Mouse (Mus musculus) hindbrain, postnatal 0 days (tissue): Measurements from ENCODE around the gene Ltb. TPM values are rescaled to one million over a fixed set of nuclear protein-coding genes. Genes with fewer than 3 reads are reported as not detected.

Experiments used
- ATAC-seq: fragments of 200-750 bp; cut with Nextera tagmentation; 2 replicates; pipeline ENCODE4 v1.8.0; 2017; ENCODE audit warnings: mild to moderate bottlenecking, moderate TSS enrichment, moderate library complexity
- DNase-seq: peaks from one replicate; pipeline ENCODE4 v3.0.0-alpha.2; 2015; ENCODE audit warnings: low spot score
- H3K27ac ChIP-seq: fragments of 300-500 bp; sonication (generic); 2 replicates; pipeline ENCODE4 v1.5.1; 2014; ENCODE audit warnings: mild to moderate bottlenecking
- H3K27me3 ChIP-seq: fragments of 300-500 bp; sonication (generic); 2 replicates; pipeline ENCODE4 v1.6.1; 2014; ENCODE audit warnings: low read length, mixed read lengths; ENCODE audit not compliant: insufficient read depth
- H3K36me3 ChIP-seq: fragments of 300-500 bp; sonication (generic); 2 replicates; pipeline ENCODE4 v1.6.1; 2014; ENCODE audit warnings: low read length, mixed read lengths; ENCODE audit not compliant: insufficient read depth
- H3K4me1 ChIP-seq: fragments of 300-500 bp; sonication (generic); 2 replicates; pipeline ENCODE4 v1.6.1; 2014; ENCODE audit warnings: antibody characterized with exemption, low read length, mixed read lengths; ENCODE audit not compliant: insufficient read depth
- H3K4me2 ChIP-seq: fragments of 300-500 bp; sonication (generic); 2 replicates; pipeline ENCODE4 v1.6.1; 2014; ENCODE audit warnings: low read depth, mild to moderate bottlenecking, low read length, moderate library complexity, mixed read lengths
- H3K4me3 ChIP-seq: fragments of 300-500 bp; sonication (generic); 2 replicates; pipeline ENCODE4 v1.5.1; 2014; ENCODE audit warnings: low read length
- H3K9ac ChIP-seq: fragments of 300-500 bp; sonication (generic); replicated peaks from 2 replicates; pipeline ENCODE4 v1.6.1; 2014; ENCODE audit warnings: mild to moderate bottlenecking, low read length, moderate library complexity, mixed read lengths
- H3K9me3 ChIP-seq: fragments of 300-500 bp; sonication (generic); 2 replicates; pipeline ENCODE4 v1.6.1; 2016; ENCODE audit warnings: low read length, mixed read lengths
- CTCF ChIP-seq: IDR thresholded peaks from 2 replicates; pipeline ENCODE4 v1.5.1; 2016; ENCODE audit warnings: antibody characterized with exemption, control low read depth, low read depth
- WGBS: fragments of 180-500 bp; shearing (Covaris S2); extraction: QIAGEN DNeasy Blood & Tissue Kit; methylation state at CpG from one replicate; pipeline ENCODE4 v1.1.7; 2014; 5-methylcytosine and 5-hydroxymethylcytosine counted together
- polyA plus RNA-seq: library from polyadenylated mRNA; unstranded; fragments of >200 nt; fragmentation: Nextera tagmentation; extraction: Ambion mirVana; gene quantifications from 2 replicates; pipeline ENCODE4 v1.2.1, GENCODE M21; 2015
- total RNA-seq: library from RNA; depleted of rRNA; stranded (reverse); fragments of >200 nt; gene quantifications from 2 replicates; pipeline ENCODE4 v1.2.3, GENCODE M21; 2014

Ltb gene
- total and polyA plus RNA-seq, 2 experiments from 2014 or later, result 1.2 TPM; not detected in 1

GRCm38 (mm10) chr17:35205380-35205769 lies 11.1 kb downstream of the Ltb start:
- no peaks in the 10 kb centered on the region for H3K36me3 ChIP-seq
- no peak overlapping the region for H3K9ac ChIP-seq
- no peaks in the 10 kb centered on the region for H3K4me1 ChIP-seq
- H3K4me3 ChIP-seq, result no peak overlapping the region
- ATAC-seq, result no peak
- no peak overlapping the region for H3K4me2 ChIP-seq
- H3K27me3 ChIP-seq, result peaks cover 8% of the 10 kb centered on the region; the same call in 1 of the 2 replicates
- WGBS, result 59% methylated on average over 10 of the region's 10 CpGs
- TF ChIP-seq CTCF, result no peak
- H3K27ac ChIP-seq, result no peak overlapping the region
- H3K9me3 ChIP-seq, result no peaks in the 10 kb centered on the region
- no peak for DNase-seq

- no peak overlapping the region for H3K4me2 ChIP-seq
- no peaks in the 10 kb centered on the region for H3K36me3 ChIP-seq
- TF ChIP-seq CTCF, result no peak
- DNase-seq (no peak), ATAC-seq (no peak)
- WGBS, result 71% methylated on average over 12 of the region's 12 CpGs
- no peak overlapping the region for H3K9ac ChIP-seq
- no peak overlapping the region for H3K4me3 ChIP-seq
- H3K27ac ChIP-seq, result no peak overlapping the region
- no peaks in the 10 kb centered on the region for H3K9me3 ChIP-seq
- no peaks in the 10 kb centered on the region for H3K4me1 ChIP-seq
- no peaks in the 10 kb centered on the region for H3K27me3 ChIP-seq
Observed at GRCm38 (mm10) chr17:35209785-35210535, 15.7 kb downstream of the Ltb start.

- Histone ChIP-seq H3K36me3 (no peaks in the 10 kb centered on the region), H3K4me1 (no peaks in the 10 kb centered on the region), H3K27ac (no peak overlapping the region), H3K9ac (no peak overlapping the region), H3K27me3 (no peaks in the 10 kb centered on the region), H3K4me3 (no peak overlapping the region), H3K4me2 (no peak overlapping the region), H3K9me3 (no peaks in the 10 kb centered on the region)
- ATAC-seq (no peak), DNase-seq (no peak)
- WGBS, result 81% methylated on average over 3 of the region's 3 CpGs
- TF ChIP-seq CTCF, result no peak
Observed at GRCm38 (mm10) chr17:35210593-35210992, 16.4 kb downstream of the Ltb start.

- no peaks in the 10 kb centered on the region for H3K36me3 ChIP-seq
- no peak overlapping the region for H3K4me3 ChIP-seq
- ATAC-seq (no peak), DNase-seq (no peak)
- H3K9me3 ChIP-seq, result no peaks in the 10 kb centered on the region
- WGBS, result 93% methylated on average over 5 of the region's 5 CpGs
- no peak overlapping the region for H3K27ac ChIP-seq
- no peaks in the 10 kb centered on the region for H3K27me3 ChIP-seq
- no peak for TF ChIP-seq CTCF
- no peaks in the 10 kb centered on the region for H3K4me1 ChIP-seq
- H3K9ac ChIP-seq, result no peak overlapping the region
- H3K4me2 ChIP-seq, result no peak overlapping the region
Observed at GRCm38 (mm10) chr17:35213071-35213470, 18.8 kb downstream of the Ltb start.

GRCm38 (mm10) chr17:35218516-35219193 lies 24.4 kb downstream of the Ltb start:
- WGBS, result 85% methylated on average over 18 of the region's 18 CpGs
- ATAC-seq, result no peak
- DNase-seq, result no peak

GRCm38 (mm10) chr17:35219601-35220041 lies 25.4 kb downstream of the Ltb start:
- H3K36me3 ChIP-seq, result peaks cover 12% of the 10 kb centered on the region
- H3K27me3 ChIP-seq, result no peaks in the 10 kb centered on the region
- no peaks in the 10 kb centered on the region for H3K4me1 ChIP-seq
- no peak for TF ChIP-seq CTCF
- ATAC-seq (no peak), DNase-seq (no peak)
- no peak overlapping the region for H3K4me2 ChIP-seq
- WGBS, result 91% methylated on average over 6 of the region's 6 CpGs
- no peak overlapping the region for H3K4me3 ChIP-seq
- H3K9me3 ChIP-seq, result no peaks in the 10 kb centered on the region
- no peak overlapping the region for H3K9ac ChIP-seq
- H3K27ac ChIP-seq, result no peak overlapping the region

More at GRCm38 (mm10) chr17:35218516-35219193, 24.4 kb downstream of the Ltb start:
- peaks cover 12% of the 10 kb centered on the region for H3K36me3 ChIP-seq
- 0 out of 2 replicates have a peak overlapping the region, but pooled peaks have one; percentile 17 for H3K9ac ChIP-seq
- no peaks in the 10 kb centered on the region for H3K27me3 ChIP-seq
- no peaks in the 10 kb centered on the region for H3K9me3 ChIP-seq
- no peak for TF ChIP-seq CTCF
- no peak overlapping the region for H3K27ac ChIP-seq
- no peak overlapping the region for H3K4me3 ChIP-seq
- no peaks in the 10 kb centered on the region for H3K4me1 ChIP-seq
- no peak overlapping the region for H3K4me2 ChIP-seq
